Comparison of ENCODE assay signal across 11 mouse cellular contexts in the genomic region with DNA sequence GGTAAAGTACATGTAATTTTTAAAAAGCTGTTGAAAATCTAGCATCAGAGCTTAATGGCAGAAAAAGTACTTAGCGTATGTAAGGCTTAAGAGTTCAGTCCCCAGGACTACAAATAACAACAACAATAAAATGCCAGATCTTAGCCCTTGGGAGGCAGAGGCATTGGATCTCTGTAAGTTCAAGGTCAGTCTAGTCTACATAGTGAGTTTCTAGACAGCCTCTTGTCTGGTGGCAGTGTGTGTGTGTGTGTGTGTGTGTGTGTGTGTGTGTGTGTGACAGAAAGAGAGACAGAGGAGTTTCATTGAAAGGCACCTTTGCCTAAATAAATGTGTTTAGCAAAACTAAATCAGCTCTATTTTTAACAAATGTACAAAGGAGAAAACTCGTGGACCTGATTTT.
"Had no signal": no experiment of that assay in that cellular context is flagged by ENCODE, and none has a peak within 500 bp of the region (broad histone marks: within the 10 kb centered on the region; RNA-seq: fewer than 3 reads in every experiment).

No protein-coding gene starts in this region.

- DNase-seq: kidney, postnatal 36 days; layer of hippocampus, adult 9-11 months; layer of hippocampus, postnatal 36 days; lung, embryonic 14.5 days; lung, postnatal 14 days; right cerebral cortex, postnatal 25 days; thymus, postnatal 36 days had no signal

- H3K27ac ChIP-seq: kidney, postnatal 0 days; limb, embryonic 15.5 days; liver, embryonic 12.5 days; midbrain, embryonic 13.5 days had no signal

- H3K4me3 ChIP-seq: limb, embryonic 15.5 days; liver, embryonic 12.5 days; midbrain, embryonic 13.5 days had no signal

- H3K9me3 ChIP-seq: limb, embryonic 15.5 days; liver, embryonic 12.5 days; midbrain, embryonic 13.5 days had no signal

- H3K27me3 ChIP-seq: limb, embryonic 15.5 days; liver, embryonic 12.5 days; midbrain, embryonic 13.5 days had no signal

- H3K36me3 ChIP-seq: limb, embryonic 15.5 days; liver, embryonic 12.5 days; midbrain, embryonic 13.5 days had no signal
